Mouse (Mus musculus) mammary gland, adult 2 months (tissue): Measurements from ENCODE around the gene Disc1. TPM values are rescaled to one million over a fixed set of nuclear protein-coding genes. Genes with fewer than 3 reads are reported as not detected.

Experiments used
- polyA plus RNA-seq: library from polyadenylated mRNA; depleted of rRNA; stranded (reverse); fragments of >200 nt; gene quantifications from 2 replicates; pipeline ENCODE4 v1.2.3, GENCODE M21; 2012; ENCODE audit warnings: low replicate concordance; rRNA removed

Disc1 gene
- polyA plus RNA-seq: 1.5 and 1.6 TPM in 2 replicates

GRCm38 (mm10) chr8:125053505-125054435 is at the start of gene Disc1:
Gene Disc1, plus strand, starts transcription at chr8:125054195.

DNA sequence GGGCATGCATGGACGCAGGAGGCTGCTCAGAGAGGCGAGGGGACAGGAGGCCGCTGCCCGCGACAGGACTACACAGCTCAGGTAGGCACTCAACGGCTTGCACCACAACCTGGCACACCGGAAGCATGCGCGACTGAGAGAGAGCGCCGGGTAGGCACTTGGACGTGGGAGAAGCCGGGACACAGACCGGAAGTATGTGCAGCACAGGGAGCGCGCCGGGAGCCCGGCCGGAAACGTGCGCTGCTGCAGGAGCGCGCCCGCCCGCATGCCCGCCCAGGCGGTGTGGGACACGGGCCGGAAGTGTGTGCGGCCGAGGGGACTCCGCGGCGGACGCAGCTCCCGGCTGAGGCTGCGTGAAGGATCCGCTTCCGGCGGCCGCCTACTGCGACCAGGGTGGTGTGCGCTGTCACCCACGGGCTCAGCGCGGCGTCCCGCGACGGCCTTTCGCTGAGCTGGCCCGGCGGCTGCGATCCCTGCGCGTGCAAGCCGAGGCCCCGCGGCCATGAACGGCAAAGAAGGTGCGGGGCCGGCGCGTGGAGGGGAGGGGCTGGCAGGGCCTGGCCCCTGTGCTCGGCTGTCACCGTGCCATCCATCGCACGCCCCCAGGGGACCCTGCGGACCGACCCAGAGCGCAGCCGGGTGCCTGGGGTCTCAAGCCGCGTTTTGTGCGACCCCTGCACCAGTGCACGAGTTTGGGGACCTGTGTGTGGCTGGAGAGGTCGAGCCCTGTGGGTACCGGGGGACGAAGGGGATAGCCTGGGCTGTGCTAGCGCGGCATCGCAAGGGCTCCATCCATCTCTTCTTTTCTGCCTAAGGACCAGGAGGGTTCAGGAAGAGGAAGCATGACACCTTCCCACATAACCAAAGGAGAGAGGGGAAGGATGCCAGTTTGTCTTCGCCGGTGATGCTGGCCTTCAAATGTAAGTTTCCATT is 41.0 kb upstream of the Disc1 start, which contains the start of gene Tsnax:
TSS of gene Tsnax (plus strand) at position 303 of the 933 bp plus-strand sequence.

Other genes with a start within 250 kb of the Disc1 start
- 82.5 and 128 TPM in 2 replicates for gene Gnpat, start 191.2 kb upstream of the Disc1 start, polyA plus RNA-seq
- gene 2810004N23Rik, start 191.1 kb upstream of the Disc1 start, polyA plus RNA-seq: 10.1 and 14.5 TPM in 2 replicates
- 8.9 and 14.5 TPM in 2 replicates for gene Exoc8, start 156.5 kb upstream of the Disc1 start, polyA plus RNA-seq
- 13.3 and 14.3 TPM in 2 replicates for gene Sprtn, start 156.3 kb upstream of the Disc1 start, polyA plus RNA-seq
- gene Egln1, start 104.9 kb upstream of the Disc1 start, polyA plus RNA-seq: 37.0 and 38.7 TPM in 2 replicates
- 27.5 and 46.3 TPM in 2 replicates for gene Tsnax, start 41.2 kb upstream of the Disc1 start, polyA plus RNA-seq